Mouse (Mus musculus): ENCODE measurements at regions not wholly inside any gene's neighbourhood (a gene's known extent, or its start where the extent isn't known, plus 50 kb on each side); places are given as distances from the start of the nearest gene placed in this dataset.
"Not testable (repeated sequence)": the region's sequence is repeated elsewhere in the genome, so short reads cannot be mapped to it uniquely, and the experiment has no call there.

- no peak for DNase-seq (ENCODE audit: low spot score)
Measured at GRCm38 (mm10) chr11:114485429-114485828, 182.9 kb upstream of the Rpl38 start.

GRCm38 (mm10) chr11:114484668-114484953, 183.7 kb upstream of the Rpl38 start:
- DNase-seq (ENCODE audit: low spot score): no peak

- DNase-seq (ENCODE audit: low spot score): no peak
Measured at GRCm38 (mm10) chr11:114483823-114484667, 184.3 kb upstream of the Rpl38 start.

GRCm38 (mm10) chr11:114483350-114483749, 185.0 kb upstream of the Rpl38 start:
- DNase-seq (ENCODE audit: low spot score): not testable (repeated sequence)

GRCm38 (mm10) chr11:114482070-114482469, 186.3 kb upstream of the Rpl38 start:
- DNase-seq (ENCODE audit: low spot score): no peak

- DNase-seq (ENCODE audit: low spot score): no peak
Measured at GRCm38 (mm10) chr11:114481037-114481436, 187.3 kb upstream of the Rpl38 start.

- DNase-seq (ENCODE audit: low spot score): no peak
Measured at GRCm38 (mm10) chr11:114480119-114480540, 188.2 kb upstream of the Rpl38 start.

GRCm38 (mm10) chr11:114478736-114479135, 189.6 kb upstream of the Rpl38 start:
- no peak for DNase-seq (ENCODE audit: low spot score)

GRCm38 (mm10) chr11:114477365-114477764, 191.0 kb upstream of the Rpl38 start:
- peak; percentile 24 for DNase-seq (ENCODE audit: low spot score)

- DNase-seq (ENCODE audit: low spot score): no peak
Measured at GRCm38 (mm10) chr11:114472501-114473260, 195.6 kb upstream of the Rpl38 start.

- DNase-seq (ENCODE audit: low spot score): peak; percentile 48
Measured at GRCm38 (mm10) chr11:114468394-114468793, 199.9 kb upstream of the Rpl38 start.

- DNase-seq (ENCODE audit: low spot score): no peak
Measured at GRCm38 (mm10) chr11:114467803-114468202, 200.5 kb upstream of the Rpl38 start.

- DNase-seq (ENCODE audit: low spot score): no peak
Measured at GRCm38 (mm10) chr11:114465486-114465885, 202.8 kb upstream of the Rpl38 start.

- peak; percentile 34 for DNase-seq (ENCODE audit: low spot score)
Measured at GRCm38 (mm10) chr11:114462755-114463374, 205.5 kb upstream of the Rpl38 start.

GRCm38 (mm10) chr11:114454876-114455330, 213.4 kb upstream of the Rpl38 start:
- DNase-seq (ENCODE audit: low spot score): no peak

GRCm38 (mm10) chr11:114448776-114449401, 219.4 kb upstream of the Rpl38 start:
- peak; percentile 81 for DNase-seq (ENCODE audit: low spot score)

GRCm38 (mm10) chr11:114447461-114447847, 220.9 kb upstream of the Rpl38 start:
- no peak for DNase-seq (ENCODE audit: low spot score)

GRCm38 (mm10) chr11:114446617-114447460, 221.5 kb upstream of the Rpl38 start:
- DNase-seq (ENCODE audit: low spot score): peak; percentile 28

GRCm38 (mm10) chr11:114446075-114446616, 222.2 kb upstream of the Rpl38 start:
- DNase-seq (ENCODE audit: low spot score): no peak

- no peak for DNase-seq (ENCODE audit: low spot score)
Measured at GRCm38 (mm10) chr11:114444211-114444610, 224.1 kb upstream of the Rpl38 start.

GRCm38 (mm10) chr11:114443444-114443843, 224.9 kb upstream of the Rpl38 start:
- DNase-seq (ENCODE audit: low spot score): peak; percentile 34

All from gastrocnemius, adult 18-20 months (tissue).